Mouse (Mus musculus) hindbrain, embryonic 13.5 days (tissue): Measurements from ENCODE around the gene Timm8b. TPM values are rescaled to one million over a fixed set of nuclear protein-coding genes. Genes with fewer than 3 reads are reported as not detected.
A peak's percentile ranks its signal among the peaks of the same experiment; 100 is the strongest.
"Not testable (repeated sequence)": the region's sequence is repeated elsewhere in the genome, so short reads cannot be mapped to it uniquely, and the experiment has no call there.

Experiments used
- ATAC-seq: fragments of 200-750 bp; cut with Nextera tagmentation; 2 replicates; pipeline ENCODE4 v1.8.0; 2017; ENCODE audit warnings: moderate TSS enrichment; ENCODE audit not compliant: low FRiP score
- H3K27ac ChIP-seq: fragments of 300-500 bp; sonication (generic); 2 replicates; pipeline ENCODE4 v1.5.1; 2015; ENCODE audit warnings: inconsistent platforms, mild to moderate bottlenecking, moderate library complexity
- H3K27me3 ChIP-seq: fragments of 300-500 bp; sonication (generic); 2 replicates; pipeline ENCODE4 v1.6.1; 2015; ENCODE audit warnings: mild to moderate bottlenecking, inconsistent platforms
- H3K36me3 ChIP-seq: fragments of 300-500 bp; sonication (generic); 2 replicates; pipeline ENCODE4 v1.6.1; 2015; ENCODE audit warnings: mild to moderate bottlenecking, inconsistent platforms
- H3K4me1 ChIP-seq: fragments of 300-500 bp; sonication (generic); replicated peaks from 2 replicates; pipeline ENCODE4 v1.6.1; 2015; ENCODE audit warnings: inconsistent platforms
- H3K4me2 ChIP-seq: fragments of 300-500 bp; sonication (generic); 2 replicates; pipeline ENCODE4 v1.6.1; 2015; ENCODE audit warnings: inconsistent platforms, mild to moderate bottlenecking, moderate library complexity
- H3K4me3 ChIP-seq: fragments of 300-500 bp; sonication (generic); 2 replicates; pipeline ENCODE4 v1.5.1; 2015; ENCODE audit warnings: mild to moderate bottlenecking, inconsistent platforms
- H3K9ac ChIP-seq: fragments of 300-500 bp; sonication (generic); 2 replicates; pipeline ENCODE4 v1.6.1; 2015; ENCODE audit warnings: mild to moderate bottlenecking, inconsistent platforms
- H3K9me3 ChIP-seq: fragments of 300-500 bp; sonication (generic); 2 replicates; pipeline ENCODE4 v1.6.1; 2016; ENCODE audit warnings: inconsistent platforms
- WGBS: fragments of 180-500 bp; shearing (Covaris S2); methylation state at CpG from one replicate; pipeline ENCODE4 v1.1.7; 2015; 5-methylcytosine and 5-hydroxymethylcytosine counted together
- polyA plus RNA-seq: library from polyadenylated mRNA; unstranded; fragments of >200 nt; fragmentation: Nextera tagmentation; extraction: Ambion mirVana; gene quantifications from 2 replicates; pipeline ENCODE4 v1.2.1, GENCODE M21; 2015

Timm8b gene
- polyA plus RNA-seq, 1 experiment from 2014 or later: 382 TPM

GRCm38 (mm10) chr9:50616161-50616560, 12.5 kb downstream of the Timm8b start:
- Histone ChIP-seq H3K36me3 (peaks cover 40% of the 10 kb centered on the region), H3K9ac (peak overlapping the region; percentile 97), H3K4me3 (peak overlapping the region; percentile 100), H3K4me1 (peaks cover 25% of the 10 kb centered on the region), H3K27ac (peak overlapping the region; percentile 96), H3K9me3 (no peaks in the 10 kb centered on the region), H3K27me3 (no peaks in the 10 kb centered on the region), H3K4me2 (peak overlapping the region; percentile 90)
- 41% methylated on average over 11 of the region's 11 CpGs for WGBS
- ATAC-seq: no peak

- peak; percentile 96 for ATAC-seq
- H3K36me3 ChIP-seq: peaks cover 33% of the 10 kb centered on the region
- WGBS: under 1% methylated on average over 80 of the region's 81 CpGs
- peak within 1 kb of the TSS; percentile 90 for H3K4me2 ChIP-seq
- H3K27ac ChIP-seq: peak within 1 kb of the TSS; percentile 96
- no peaks in the 10 kb centered on the region for H3K9me3 ChIP-seq
- peak within 1 kb of the TSS; percentile 100 for H3K4me3 ChIP-seq
- peaks cover 25% of the 10 kb centered on the region for H3K4me1 ChIP-seq
- H3K27me3 ChIP-seq: no peaks in the 10 kb centered on the region
- H3K9ac ChIP-seq: peak within 1 kb of the TSS; percentile 97
Measured at GRCm38 (mm10) chr9:50616766-50617603, 13.3 kb downstream of the Timm8b start, which contains the start of the genes Pih1d2 and Nkapd1. Gene Pih1d2, plus strand, starts transcription at chr9:50617321. Gene Nkapd1, minus strand, starts transcription at chr9:50617464.

GRCm38 (mm10) chr9:50617794-50618330, 14.2 kb downstream of the Timm8b start:
- 0 out of 2 replicates have a peak, but pooled peaks have one; percentile 6 for ATAC-seq
- H3K9ac ChIP-seq: 0 out of 2 replicates have a peak overlapping the region, but pooled peaks have one; percentile 53
- WGBS: 65% methylated on average over 9 of the region's 9 CpGs

GRCm38 (mm10) chr9:50630903-50631302, 27.2 kb downstream of the Timm8b start:
- ATAC-seq, H3K27ac ChIP-seq, H3K9me3 ChIP-seq, H3K4me2 ChIP-seq, H3K4me3 ChIP-seq, H3K9ac ChIP-seq, H3K4me1 ChIP-seq, H3K27me3 ChIP-seq: not testable (repeated sequence)
- peaks cover 31% of the 10 kb centered on the region for H3K36me3 ChIP-seq
- 93% methylated on average over 6 of the region's 8 CpGs for WGBS

More at GRCm38 (mm10) chr9:50617794-50618330, 14.2 kb downstream of the Timm8b start:
- no peaks in the 10 kb centered on the region for H3K27me3 ChIP-seq
- peaks cover 25% of the 10 kb centered on the region for H3K36me3 ChIP-seq
- H3K9me3 ChIP-seq: no peaks in the 10 kb centered on the region
- peak overlapping the region; percentile 100 for H3K4me3 ChIP-seq
- H3K27ac ChIP-seq: no peak overlapping the region
- H3K4me1 ChIP-seq: peaks cover 25% of the 10 kb centered on the region
- peak overlapping the region; percentile 90 for H3K4me2 ChIP-seq

GRCm38 (mm10) chr9:50632016-50632688, 28.4 kb downstream of the Timm8b start:
- WGBS: 89% methylated on average over 6 of the region's 6 CpGs
- H3K4me2 ChIP-seq: no peak overlapping the region
- no peak for ATAC-seq

GRCm38 (mm10) chr9:50633059-50633458, 29.3 kb downstream of the Timm8b start:
- H3K4me3 ChIP-seq: no peak overlapping the region
- no peak for ATAC-seq
- WGBS: 60% methylated on average over 2 of the region's 2 CpGs
- peaks cover 50% of the 10 kb centered on the region for H3K36me3 ChIP-seq
- no peaks in the 10 kb centered on the region for H3K27me3 ChIP-seq
- H3K9ac ChIP-seq: no peak overlapping the region
- H3K4me1 ChIP-seq: no peaks in the 10 kb centered on the region
- H3K27ac ChIP-seq: no peak overlapping the region
- no peak overlapping the region for H3K4me2 ChIP-seq
- H3K9me3 ChIP-seq: no peaks in the 10 kb centered on the region

More at GRCm38 (mm10) chr9:50632016-50632688, 28.4 kb downstream of the Timm8b start:
- Histone ChIP-seq H3K4me1 (no peaks in the 10 kb centered on the region), H3K9ac (no peak overlapping the region), H3K4me3 (no peak overlapping the region), H3K27ac (no peak overlapping the region), H3K36me3 (peaks cover 43% of the 10 kb centered on the region), H3K9me3 (no peaks in the 10 kb centered on the region), H3K27me3 (no peaks in the 10 kb centered on the region)

GRCm38 (mm10) chr9:50634270-50634669, 30.6 kb downstream of the Timm8b start:
- Histone ChIP-seq H3K27ac (no peak overlapping the region), H3K27me3 (no peaks in the 10 kb centered on the region), H3K9me3 (no peaks in the 10 kb centered on the region), H3K4me3 (no peak overlapping the region), H3K4me1 (no peaks in the 10 kb centered on the region), H3K4me2 (no peak overlapping the region), H3K36me3 (peaks cover 62% of the 10 kb centered on the region), H3K9ac (no peak overlapping the region)
- 94% methylated on average over 11 of the region's 11 CpGs for WGBS
- no peak for ATAC-seq

GRCm38 (mm10) chr9:50646826-50647370, 43.2 kb downstream of the Timm8b start:
- Histone ChIP-seq H3K9ac (no peak overlapping the region), H3K4me2 (no peak overlapping the region), H3K4me3 (no peak overlapping the region), H3K27me3 (no peaks in the 10 kb centered on the region), H3K4me1 (no peaks in the 10 kb centered on the region), H3K9me3 (no peaks in the 10 kb centered on the region), H3K36me3 (peaks cover 92% of the 10 kb centered on the region), H3K27ac (no peak overlapping the region)
- ATAC-seq: no peak
- WGBS: 81% methylated on average over 10 of the region's 10 CpGs

- no peak for ATAC-seq
- no peak overlapping the region for H3K9ac ChIP-seq
- H3K36me3 ChIP-seq: peaks cover 92% of the 10 kb centered on the region
- H3K9me3 ChIP-seq: no peaks in the 10 kb centered on the region
- H3K4me2 ChIP-seq: no peak overlapping the region
- no peaks in the 10 kb centered on the region for H3K4me1 ChIP-seq
- 96% methylated on average over 10 of the region's 10 CpGs for WGBS
- H3K27me3 ChIP-seq: no peaks in the 10 kb centered on the region
- H3K4me3 ChIP-seq: no peak overlapping the region
- H3K27ac ChIP-seq: no peak overlapping the region
Measured at GRCm38 (mm10) chr9:50650503-50650902, 46.8 kb downstream of the Timm8b start.

Other genes starting within 250 kb of the Timm8b start
- gene Plet1, start 109.4 kb upstream of the Timm8b start, polyA plus RNA-seq: 0.48 and 0.63 TPM in 2 replicates
- gene Pts, start 75.2 kb upstream of the Timm8b start, polyA plus RNA-seq: 119 and 128 TPM in 2 replicates
- 17.3 and 17.9 TPM in 2 replicates for gene Il18, start 49.1 kb upstream of the Timm8b start, polyA plus RNA-seq
- gene Bco2, start 48.7 kb upstream of the Timm8b start, polyA plus RNA-seq: 0.30 and 0.35 TPM in 2 replicates
- 0.22 and 0.38 TPM in 2 replicates for gene Tex12, start 42.6 kb upstream of the Timm8b start, polyA plus RNA-seq
- 221 and 228 TPM in 2 replicates for gene Sdhd, start 98 bp upstream of the Timm8b start, polyA plus RNA-seq
- gene Pih1d2, start 13.4 kb downstream of the Timm8b start, polyA plus RNA-seq: 5.7 and 7.5 TPM in 2 replicates
- gene Nkapd1, start 13.6 kb downstream of the Timm8b start, polyA plus RNA-seq: 24.5 and 25.9 TPM in 2 replicates
- gene Dlat, start 55.9 kb downstream of the Timm8b start, polyA plus RNA-seq: 45.0 and 46.3 TPM in 2 replicates
- 35.0 and 36.4 TPM in 2 replicates for gene Dixdc1, start 135.6 kb downstream of the Timm8b start, polyA plus RNA-seq
- 1.1 and 1.9 TPM in 2 replicates for gene 2310030G06Rik, start 142.6 kb downstream of the Timm8b start, polyA plus RNA-seq
- 10.7 and 11.3 TPM in 2 replicates for gene Cryab, start 147.4 kb downstream of the Timm8b start, polyA plus RNA-seq
- gene Hspb2, start 148.4 kb downstream of the Timm8b start, polyA plus RNA-seq: 1.3 and 1.7 TPM in 2 replicates
- gene Fdxacb1, start 164.3 kb downstream of the Timm8b start, polyA plus RNA-seq: 11.5 and 12.3 TPM in 2 replicates
- 47.2 and 53.7 TPM in 2 replicates for gene Alg9, start 171.1 kb downstream of the Timm8b start, polyA plus RNA-seq
- gene 1110032A03Rik, start 171.6 kb downstream of the Timm8b start, polyA plus RNA-seq: 60.4 and 64.6 TPM in 2 replicates
- 53.5 and 54.4 TPM in 2 replicates for gene Ppp2r1b, start 241.4 kb downstream of the Timm8b start, polyA plus RNA-seq